Mouse (Mus musculus) brain, embryonic 18.5 days (tissue): ENCODE results near the gene Dbnl.

Experiments used
- DNase-seq: peaks from one replicate; pipeline ENCODE4 v3.0.0-alpha.2; 2012; ENCODE audit warnings: low read depth, low spot score

The Dbnl gene

GRCm38 (mm10) chr11:5837251-5838246, 49.3 kb downstream of the Dbnl start, which contains the start of gene Polm:
Polm (minus strand) TSS chr11:5838016.
- DNase-seq = peak; percentile 80

- DNase-seq = no peak
Measured at GRCm38 (mm10) chr11:5840346-5840745, 52.1 kb downstream of the Dbnl start.

- DNase-seq = no peak
Measured at GRCm38 (mm10) chr11:5841751-5842150, 53.5 kb downstream of the Dbnl start.

GRCm38 (mm10) chr11:5843131-5843530, 54.8 kb downstream of the Dbnl start:
- DNase-seq = no peak

GRCm38 (mm10) chr11:5846639-5847345, 58.5 kb downstream of the Dbnl start:
- DNase-seq = no peak

GRCm38 (mm10) chr11:5848741-5849140, 60.5 kb downstream of the Dbnl start:
- peak; percentile 50 for DNase-seq

- no peak for DNase-seq
Measured at GRCm38 (mm10) chr11:5849316-5849715, 61.0 kb downstream of the Dbnl start.

- DNase-seq = no peak
Measured at GRCm38 (mm10) chr11:5850452-5850851, 62.2 kb downstream of the Dbnl start.
